Mouse (Mus musculus) cortical plate, adult 2 months (tissue): ENCODE data around the gene Rad51b. TPM values are rescaled to one million over a fixed set of nuclear protein-coding genes. Genes with fewer than 3 reads are reported as not detected.

Experiments
- H3K27ac ChIP-seq: fragments of 200-500 bp; 2 replicates; pipeline ENCODE4 v1.5.1; 2012; ENCODE audit warnings: low read length, control low read depth, inconsistent platforms; ENCODE audit not compliant: insufficient read depth
- H3K4me1 ChIP-seq: fragments of 200-500 bp; 2 replicates; pipeline ENCODE4 v1.6.1; 2011; ENCODE audit warnings: low read length; ENCODE audit not compliant: control insufficient read depth, insufficient read depth
- H3K4me3 ChIP-seq: fragments of 200-500 bp; 2 replicates; pipeline ENCODE4 v1.5.1; 2011; ENCODE audit warnings: mild to moderate bottlenecking, low read length, control low read depth; ENCODE audit not compliant: insufficient read depth
- CTCF ChIP-seq: fragments of 200-500 bp; IDR thresholded peaks from 2 replicates; pipeline ENCODE4 v1.5.1; 2011; ENCODE audit warnings: mild to moderate bottlenecking, control low read depth, low read length; ENCODE audit not compliant: insufficient read depth; ENCODE audit errors: extremely low read depth
- POLR2A ChIP-seq: fragments of 200-500 bp; IDR thresholded peaks from 2 replicates; pipeline ENCODE4 v1.6.1; 2011; ENCODE audit warnings: mild to moderate bottlenecking, low read length, control low read depth; ENCODE audit not compliant: insufficient read depth; ENCODE audit errors: extremely low read depth
- polyA plus RNA-seq: library from polyadenylated mRNA; depleted of rRNA; stranded (reverse); fragments of >200 nt; gene quantifications from 2 replicates; pipeline ENCODE4 v1.2.3, GENCODE M21; 2012

Rad51b gene
- polyA plus RNA-seq, 1 experiment: 0.17 TPM

GRCm38 (mm10) chr12:79431138-79431537 is 134.1 kb downstream of the Rad51b start:
- Histone ChIP-seq H3K4me1 (no peaks in the 10 kb centered on the region), H3K27ac (no peak overlapping the region), H3K4me3 (no peak overlapping the region)
- TF ChIP-seq CTCF (no peak), POLR2A (no peak)

DNA sequence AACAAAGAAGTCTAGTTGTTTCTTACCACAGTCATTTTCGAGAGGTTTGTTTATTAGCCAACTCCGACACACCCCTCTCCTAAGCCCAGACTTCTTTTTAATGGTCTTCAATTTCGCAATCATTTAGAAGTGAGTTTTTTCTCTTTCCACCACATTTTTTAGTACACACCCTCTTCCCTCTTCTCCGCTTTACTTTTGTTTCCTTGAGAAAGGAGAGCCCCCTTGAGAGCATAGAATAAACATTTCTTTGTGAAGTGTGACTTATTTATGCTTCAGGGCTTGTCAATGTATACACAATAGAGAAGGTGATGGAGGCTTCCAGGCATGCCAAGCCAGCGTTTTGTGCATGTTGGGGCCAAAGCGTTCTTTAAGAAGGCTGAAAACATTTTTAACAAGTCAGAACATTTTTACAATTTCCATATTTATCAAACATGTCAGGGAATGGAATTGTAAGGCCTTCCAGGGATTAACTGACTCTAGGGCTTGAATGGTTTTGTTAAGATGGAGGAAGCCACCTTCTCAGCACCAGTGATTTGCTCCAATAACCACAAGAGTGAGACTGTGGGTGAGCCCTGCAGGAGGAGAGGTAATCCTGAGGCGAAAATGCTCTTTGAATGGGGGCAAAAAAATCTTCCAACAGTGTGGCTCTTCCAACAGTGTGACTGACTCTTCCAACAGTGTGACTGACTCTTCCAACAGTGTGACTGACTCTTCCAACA is 136.8 kb downstream of the Rad51b start:
- Histone ChIP-seq H3K4me1 (no peaks in the 10 kb centered on the region), H3K27ac (no peak overlapping the region), H3K4me3 (no peak overlapping the region)
- TF ChIP-seq POLR2A (no peak), CTCF (no peak)

GRCm38 (mm10) chr12:79435474-79435873 is 138.4 kb downstream of the Rad51b start:
- no peaks in the 10 kb centered on the region; the same call in 1 of the 2 replicates for H3K4me1 ChIP-seq
- H3K4me3 ChIP-seq: no peak overlapping the region
- no peak overlapping the region for H3K27ac ChIP-seq
- TF ChIP-seq POLR2A (no peak), CTCF (no peak)

GRCm38 (mm10) chr12:79436035-79436434 is 139.0 kb downstream of the Rad51b start:
- Histone ChIP-seq H3K4me1 (no peaks in the 10 kb centered on the region; the same call in 1 of the 2 replicates), H3K27ac (no peak overlapping the region), H3K4me3 (no peak overlapping the region)
- no peak for TF ChIP-seq CTCF

- TF ChIP-seq CTCF: no peak
- TF ChIP-seq POLR2A: no peak
- no peak overlapping the region for H3K4me3 ChIP-seq
- no peaks in the 10 kb centered on the region; the same call in 1 of the 2 replicates for H3K4me1 ChIP-seq
- no peak overlapping the region for H3K27ac ChIP-seq
These were observed 139.8 kb downstream of the Rad51b start for GRCm38 (mm10) chr12:79436892-79437291.

DNA sequence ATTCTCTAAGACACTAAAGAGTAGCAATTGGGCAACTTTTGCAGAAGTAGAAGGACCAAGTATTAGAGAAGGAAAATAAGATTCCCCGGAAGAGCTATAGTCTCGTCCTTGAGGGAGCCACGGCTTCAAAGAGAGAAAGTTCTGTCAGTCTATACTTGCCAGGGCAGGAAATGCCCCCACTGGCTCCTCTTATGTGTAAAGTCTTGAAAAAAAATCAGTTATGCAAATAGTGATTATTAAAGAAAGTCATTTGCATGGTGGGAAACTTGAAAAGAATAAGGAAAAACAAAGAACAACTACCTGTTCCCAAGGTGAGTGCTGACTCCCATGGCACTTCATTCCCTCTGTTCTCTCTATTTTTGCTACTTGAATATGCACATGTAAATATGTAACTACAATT is 140.5 kb downstream of the Rad51b start:
- TF ChIP-seq POLR2A: no peak
- no peak for TF ChIP-seq CTCF
- Histone ChIP-seq H3K4me1 (no peaks in the 10 kb centered on the region; the same call in 1 of the 2 replicates), H3K27ac (no peak overlapping the region), H3K4me3 (no peak overlapping the region)

GRCm38 (mm10) chr12:79439961-79440360 is 142.9 kb downstream of the Rad51b start:
- TF ChIP-seq POLR2A: no peak
- no peak for TF ChIP-seq CTCF
- H3K27ac ChIP-seq: no peak overlapping the region
- H3K4me3 ChIP-seq: no peak overlapping the region
- H3K4me1 ChIP-seq: no peaks in the 10 kb centered on the region; the same call in 1 of the 2 replicates

GRCm38 (mm10) chr12:79441210-79442005 is 144.3 kb downstream of the Rad51b start:
- Histone ChIP-seq H3K4me3 (no peak overlapping the region), H3K27ac (no peak overlapping the region), H3K4me1 (no peaks in the 10 kb centered on the region; the same call in 1 of the 2 replicates)
- TF ChIP-seq POLR2A (no peak), CTCF (no peak)

DNA sequence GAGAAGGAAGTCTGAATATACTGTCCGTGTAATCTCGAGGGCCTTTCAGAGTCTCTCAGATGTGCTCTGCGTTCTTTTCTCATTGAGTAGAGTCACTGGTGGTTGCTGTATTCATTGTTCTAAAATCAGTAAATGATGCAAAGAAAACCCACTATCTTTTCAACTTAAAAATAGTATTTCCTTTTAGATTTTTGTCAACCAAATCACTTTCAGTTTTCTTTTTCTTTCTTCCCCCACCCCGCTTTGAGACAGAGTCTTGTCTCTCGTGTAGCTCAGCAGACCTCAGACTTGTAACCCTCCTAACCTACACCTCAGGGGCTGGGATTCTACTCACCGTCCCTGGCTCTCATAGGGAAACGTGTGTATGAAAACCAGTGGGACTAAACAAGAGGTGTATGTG is 145.0 kb downstream of the Rad51b start:
- no peak overlapping the region for H3K27ac ChIP-seq
- no peaks in the 10 kb centered on the region; the same call in 1 of the 2 replicates for H3K4me1 ChIP-seq
- H3K4me3 ChIP-seq: no peak overlapping the region
- no peak for TF ChIP-seq CTCF
- no peak for TF ChIP-seq POLR2A
